Mouse (Mus musculus) lung, postnatal 0 days (tissue): Measurements from ENCODE around the gene Rln3.

Experiments
- CTCF ChIP-seq: IDR thresholded peaks from 2 replicates; pipeline ENCODE4 v1.5.1; 2016; ENCODE audit warnings: antibody characterized with exemption, mild to moderate bottlenecking
- EP300 ChIP-seq: IDR thresholded peaks from 2 replicates; pipeline ENCODE4 v1.6.1; 2016; ENCODE audit warnings: antibody characterized with exemption, mild to moderate bottlenecking, control low read depth

DNA sequence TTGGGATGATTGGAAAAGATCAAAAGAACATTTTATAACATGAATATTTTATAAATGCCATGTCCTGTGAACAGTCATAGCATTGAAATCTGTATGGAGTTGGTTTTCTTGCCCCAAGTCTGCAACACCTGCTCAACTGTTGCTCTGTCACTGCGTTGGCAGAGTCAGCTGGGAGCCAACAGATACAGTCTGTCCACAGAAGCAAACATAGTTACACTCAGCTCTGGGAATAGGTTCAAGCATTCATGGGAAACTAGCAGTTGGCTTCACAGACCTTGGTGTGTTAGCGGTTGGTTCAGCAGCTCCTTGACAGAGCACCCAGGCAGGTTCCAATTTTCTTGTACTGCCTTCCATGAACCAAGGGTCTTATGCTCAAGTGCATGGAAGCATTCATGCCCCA, 25.9 kb upstream of the Rln3 start:
- TF ChIP-seq CTCF (no peak), EP300 (no peak)
